Mouse (Mus musculus) brown adipose tissue, adult 24 weeks (tissue): Measurements from ENCODE around the gene Ncor2. TPM values are rescaled to one million over a fixed set of nuclear protein-coding genes. Genes with fewer than 3 reads are reported as not detected.
A peak's percentile ranks its signal among the peaks of the same experiment; 100 is the strongest.

Experiments
- H3K27ac ChIP-seq: fragments of 200-500 bp; replicated peaks from 2 replicates; pipeline ENCODE4 v1.5.1; 2012; ENCODE audit warnings: low read depth, mild to moderate bottlenecking, low read length
- H3K4me1 ChIP-seq: fragments of 200-500 bp; 2 replicates; pipeline ENCODE4 v1.6.1; 2012; ENCODE audit warnings: low read length, mixed read lengths; ENCODE audit not compliant: control insufficient read depth, insufficient read depth, insufficient read length
- H3K4me3 ChIP-seq: fragments of 200-500 bp; 2 replicates; pipeline ENCODE4 v1.5.1; 2012; ENCODE audit warnings: low read depth, mild to moderate bottlenecking, low read length, moderate library complexity; ENCODE audit not compliant: insufficient read depth
- polyA plus RNA-seq: library from polyadenylated mRNA; stranded (reverse); fragments of >200 nt; gene quantifications from 2 replicates; pipeline ENCODE4 v1.2.4, GENCODE M21; 2012; ENCODE audit not compliant: missing spikeins, insufficient read depth, insufficient read length

Gene Ncor2
- polyA plus RNA-seq, 1 experiment: 19.5 TPM

GRCm38 (mm10) chr5:125099785-125100350 is 79.2 kb downstream of the Ncor2 start:
- H3K4me3 ChIP-seq: no peak overlapping the region
- no peaks in the 10 kb centered on the region for H3K4me1 ChIP-seq
- H3K27ac ChIP-seq: no peak overlapping the region

GRCm38 (mm10) chr5:125098692-125099091 is 80.3 kb downstream of the Ncor2 start:
- Histone ChIP-seq H3K4me1 (no peaks in the 10 kb centered on the region), H3K4me3 (no peak overlapping the region), H3K27ac (no peak overlapping the region)

DNA sequence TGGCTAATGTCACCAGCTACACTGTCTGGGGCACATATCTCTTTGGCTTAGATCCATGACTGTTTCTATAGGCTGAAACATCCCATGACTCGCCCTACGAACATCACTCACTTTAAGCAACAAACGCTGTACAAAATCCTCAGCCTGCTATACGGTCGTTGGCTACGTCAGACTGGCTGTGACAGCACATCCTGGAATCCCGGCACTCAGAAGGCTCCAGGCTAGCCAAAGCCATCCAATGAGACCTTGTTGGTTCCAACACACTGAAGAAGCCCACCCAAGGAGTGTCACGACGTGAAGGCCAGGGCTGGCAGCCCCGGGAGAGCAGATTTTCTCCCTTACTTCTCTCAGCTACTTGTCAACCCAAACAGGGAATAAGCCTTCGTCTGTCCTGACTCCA is 82.7 kb downstream of the Ncor2 start:
- H3K4me1 ChIP-seq: no peaks in the 10 kb centered on the region
- no peak overlapping the region for H3K4me3 ChIP-seq
- no peak overlapping the region for H3K27ac ChIP-seq

GRCm38 (mm10) chr5:125095525-125096175 is 83.4 kb downstream of the Ncor2 start:
- Histone ChIP-seq H3K4me1 (no peaks in the 10 kb centered on the region), H3K27ac (no peak overlapping the region), H3K4me3 (no peak overlapping the region)

DNA sequence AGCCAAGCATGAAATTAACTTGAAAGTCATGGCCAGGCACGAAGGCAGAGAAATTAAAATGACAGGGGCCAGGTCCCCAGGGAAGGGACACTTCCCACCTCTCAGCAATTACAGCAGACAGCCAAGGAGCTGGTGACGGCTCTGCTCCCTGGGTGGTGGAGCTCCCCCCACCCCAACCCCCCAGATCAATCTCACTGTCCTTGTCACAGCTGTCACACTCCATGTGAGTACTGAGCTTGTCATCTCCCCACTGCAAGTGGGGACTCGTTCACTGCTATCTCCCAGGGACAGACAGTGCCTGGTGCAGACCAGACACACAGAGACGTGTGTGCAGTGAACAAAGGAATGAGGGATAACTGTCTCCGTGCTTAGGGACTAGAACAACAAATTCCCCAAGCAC is 85.2 kb downstream of the Ncor2 start:
- no peak overlapping the region for H3K27ac ChIP-seq
- no peak overlapping the region for H3K4me3 ChIP-seq
- no peaks in the 10 kb centered on the region for H3K4me1 ChIP-seq

DNA sequence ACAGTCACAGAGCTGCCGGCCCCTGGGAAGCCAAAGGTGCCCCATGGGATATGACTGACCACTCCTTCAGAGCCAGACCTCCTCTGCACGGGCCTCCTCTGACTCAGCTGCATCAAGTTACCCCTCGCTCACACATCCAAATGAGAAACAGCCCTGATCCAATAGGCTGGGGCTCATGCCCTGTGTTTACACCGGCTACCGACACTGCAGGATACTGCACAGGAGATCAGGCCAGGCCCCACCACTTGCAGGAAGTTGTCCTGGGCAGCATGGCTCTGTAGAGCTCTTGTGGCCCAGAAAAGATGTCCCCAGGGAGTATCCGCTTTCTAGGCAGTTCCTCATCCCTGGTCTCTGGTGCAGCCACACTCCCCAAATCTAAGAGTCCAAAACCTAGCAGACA is 90.9 kb downstream of the Ncor2 start:
- Histone ChIP-seq H3K27ac (no peak overlapping the region), H3K4me1 (no peaks in the 10 kb centered on the region), H3K4me3 (no peak overlapping the region)

DNA sequence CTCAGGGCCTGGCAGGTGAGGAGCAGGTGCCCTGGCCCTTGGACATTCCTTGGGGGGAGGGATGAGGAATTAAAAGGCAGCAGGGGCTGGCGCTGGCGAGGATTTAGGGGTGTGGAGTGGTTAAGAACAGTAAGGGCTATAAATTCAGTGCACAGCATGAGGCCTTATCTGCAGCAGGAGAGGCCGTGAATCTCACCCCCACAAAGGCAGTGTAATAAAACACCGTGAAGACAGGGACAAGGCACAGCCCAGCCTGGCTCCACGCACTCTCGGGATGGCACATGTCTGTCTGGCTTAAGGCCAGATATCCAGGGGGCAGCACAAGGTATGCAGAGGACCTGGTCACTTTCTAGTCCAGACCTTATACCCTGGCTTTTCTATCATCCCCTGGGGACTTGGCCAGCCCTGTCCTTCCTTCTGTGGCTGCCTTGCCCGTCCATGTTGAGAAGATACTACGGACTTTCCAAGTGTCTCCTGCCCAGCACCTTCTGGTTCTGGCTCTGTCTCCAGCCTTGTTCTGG is 93.9 kb downstream of the Ncor2 start:
- Histone ChIP-seq H3K27ac (no peak overlapping the region), H3K4me3 (no peak overlapping the region), H3K4me1 (peaks cover 7% of the 10 kb centered on the region)

DNA sequence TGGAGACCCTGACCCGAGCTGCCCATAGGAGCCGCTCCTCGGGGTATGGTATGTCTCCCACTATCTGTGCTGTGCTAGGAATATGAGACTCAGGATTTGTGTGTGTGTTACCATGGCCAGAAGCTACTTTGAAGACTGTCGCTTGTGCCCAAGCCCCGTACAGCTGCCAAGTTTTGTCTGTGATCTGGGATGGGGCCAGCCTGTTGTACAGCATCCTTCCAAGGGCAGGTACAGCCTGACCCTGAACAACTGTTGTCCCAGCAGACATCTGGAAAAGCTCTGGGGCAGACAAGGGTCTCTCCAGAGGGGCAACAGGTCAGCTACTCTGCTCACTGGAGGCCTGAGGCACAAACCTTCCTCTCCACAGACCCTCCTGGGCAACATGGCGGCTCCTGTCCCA is 95.3 kb downstream of the Ncor2 start:
- Histone ChIP-seq H3K4me1 (peaks cover 7% of the 10 kb centered on the region), H3K27ac (no peak overlapping the region), H3K4me3 (no peak overlapping the region)

GRCm38 (mm10) chr5:125081318-125082101 is 97.5 kb downstream of the Ncor2 start:
- Histone ChIP-seq H3K4me3 (no peak overlapping the region), H3K27ac (peak overlapping the region; percentile 67), H3K4me1 (peaks cover 8% of the 10 kb centered on the region)

- Histone ChIP-seq H3K4me3 (no peak overlapping the region), H3K4me1 (peaks cover 10% of the 10 kb centered on the region), H3K27ac (peak overlapping the region; percentile 67)
Observed at GRCm38 (mm10) chr5:125080787-125081317, 98.2 kb downstream of the Ncor2 start.

GRCm38 (mm10) chr5:125080352-125080751 is 98.7 kb downstream of the Ncor2 start:
- Histone ChIP-seq H3K4me1 (peaks cover 10% of the 10 kb centered on the region), H3K27ac (no peak overlapping the region), H3K4me3 (no peak overlapping the region)

DNA sequence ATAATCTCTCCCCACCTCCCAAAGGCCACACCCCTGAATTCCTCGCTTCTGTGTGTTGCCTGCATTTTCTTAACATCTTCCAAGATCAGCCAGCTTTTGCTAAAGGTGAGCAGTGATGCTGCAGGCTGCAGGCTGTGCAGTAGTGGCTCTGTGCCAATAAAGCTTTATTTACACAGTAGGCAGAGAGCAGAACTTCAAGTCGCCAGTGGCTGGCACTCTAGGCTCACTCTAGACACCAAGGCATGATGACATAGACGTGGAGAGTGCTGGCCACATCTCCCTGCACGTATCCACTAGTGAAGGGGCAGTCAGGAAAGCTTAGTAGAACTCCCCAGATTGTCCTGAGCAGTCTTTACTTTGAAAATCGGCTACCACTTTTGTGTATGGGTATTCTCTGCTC is 100.8 kb downstream of the Ncor2 start:
- Histone ChIP-seq H3K27ac (no peak overlapping the region), H3K4me3 (no peak overlapping the region), H3K4me1 (peaks cover 28% of the 10 kb centered on the region)

DNA sequence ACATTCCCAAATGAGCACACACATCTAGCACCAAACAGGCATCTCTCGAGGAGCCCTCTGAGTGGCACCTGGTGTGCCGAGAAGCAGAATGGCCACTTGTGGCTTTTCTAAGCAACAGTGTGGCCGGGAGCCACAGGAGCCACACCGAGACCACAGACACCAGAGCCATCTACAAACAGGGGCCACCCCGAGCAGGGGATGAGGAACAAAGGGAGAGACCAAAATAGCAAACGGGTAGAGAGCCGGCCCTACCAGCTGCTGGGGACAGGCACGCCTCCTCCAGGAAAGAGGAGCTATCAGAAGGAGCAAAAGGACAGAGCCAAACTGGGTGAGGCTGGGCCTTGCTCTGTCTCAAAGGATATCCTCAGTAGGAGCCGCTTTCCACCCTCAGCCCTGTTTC is 102.8 kb downstream of the Ncor2 start:
- Histone ChIP-seq H3K4me3 (no peak overlapping the region), H3K27ac (no peak overlapping the region), H3K4me1 (peaks cover 46% of the 10 kb centered on the region)

DNA sequence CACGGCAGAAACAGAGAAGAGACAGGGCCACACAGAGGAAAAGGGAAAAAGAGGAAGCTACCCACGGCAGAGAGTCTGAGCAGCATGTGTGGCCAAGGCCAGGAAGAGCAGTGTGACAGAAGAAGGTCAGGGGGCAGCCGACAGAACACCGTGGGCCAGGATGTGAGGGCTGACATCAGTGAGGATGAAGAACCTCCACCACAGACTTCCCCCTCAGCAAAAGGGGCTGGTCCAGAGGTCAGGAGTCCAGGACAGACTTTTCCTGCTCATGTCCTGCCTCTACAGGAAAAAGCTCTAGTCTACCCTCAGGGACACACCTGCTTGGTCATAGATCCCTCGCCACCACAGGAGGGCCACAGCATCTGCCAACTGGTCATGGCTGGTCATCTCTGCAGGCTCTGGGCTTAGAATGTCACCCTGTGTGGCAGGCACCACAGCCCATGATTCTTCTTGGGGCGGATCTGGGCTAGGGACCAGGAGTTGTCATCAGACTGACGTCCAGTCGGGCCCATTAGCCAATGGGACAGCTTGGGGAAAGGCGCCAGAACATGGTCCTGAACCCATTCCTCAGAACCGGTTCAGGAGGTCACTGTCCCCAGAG is 104.3 kb downstream of the Ncor2 start:
- Histone ChIP-seq H3K4me1 (peaks cover 50% of the 10 kb centered on the region), H3K4me3 (no peak overlapping the region), H3K27ac (peak overlapping the region; percentile 47; the same call in 1 of the 2 replicates)

GRCm38 (mm10) chr5:125073896-125074295 is 105.1 kb downstream of the Ncor2 start:
- H3K4me1 ChIP-seq: peaks cover 54% of the 10 kb centered on the region
- H3K4me3 ChIP-seq: no peak overlapping the region
- H3K27ac ChIP-seq: 0 out of 2 replicates have a peak overlapping the region, but pooled peaks have one; percentile 47
